In genomic region chr2:17698161-17699087, GRCm38 (mm10) we compare ENCODE assay signal across 15 mouse cellular contexts. TPM values are rescaled to one million over a fixed set of nuclear protein-coding genes. Genes with fewer than 3 reads are reported as not detected.
A peak's percentile ranks its signal among the peaks of the same experiment; 100 is the strongest.
DNase-seq lines count a peak whose midpoint lies in the region; ATAC-seq and TF ChIP-seq lines count a peak whose summit lies in the region.
"Had no signal": no experiment of that assay in that cellular context is flagged by ENCODE, and none has a peak within 500 bp of the region (broad histone marks: within the 10 kb centered on the region; RNA-seq: fewer than 3 reads in every experiment).

No protein-coding gene starts in this region.

- peak; percentile 58 for DNase-seq in embryo, embryonic 10.5 days (ENCODE audit: low spot score)
- DNase-seq in embryo, embryonic 10 days (ENCODE audit: low spot score): no peak
- peak; percentile 32 for DNase-seq in embryo, embryonic 9.5 days (ENCODE audit: extremely low spot score)
- DNase-seq in hindbrain, postnatal 0 days (ENCODE audit: low spot score): peak; percentile 52
- DNase-seq in testis, postnatal 10 days (ENCODE audit: low spot score): no peak
- DNase-seq in adrenal gland, postnatal 14 days: no peak
- DNase-seq: cerebellum, adult 8-10 months; heart, adult 2 months; kidney, adult 8-10 months; layer of hippocampus, adult 9-11 months; spleen, adult 18-20 months had no signal

- no peaks in the 10 kb centered on the region for H3K9me3 ChIP-seq in hindbrain, postnatal 0 days (ENCODE audit: low read length)
- H3K9me3 ChIP-seq in neural tube, embryonic 14.5 days (ENCODE audit: control insufficient read depth, low read length): no peaks in the 10 kb centered on the region
- H3K9me3 ChIP-seq: G1E had no signal

- no peaks in the 10 kb centered on the region for H3K27me3 ChIP-seq in hindbrain, postnatal 0 days (ENCODE audit: insufficient read depth, low read length)
- H3K27me3 ChIP-seq in neural tube, embryonic 14.5 days (ENCODE audit: control insufficient read depth, insufficient read depth, low read length): no peaks in the 10 kb centered on the region

- no peak overlapping the region for H3K27ac ChIP-seq in hindbrain, postnatal 0 days
- no peak overlapping the region for H3K27ac ChIP-seq in neural tube, embryonic 14.5 days (ENCODE audit: low read depth, low read length)
- H3K27ac ChIP-seq: heart, adult 2 months; liver, embryonic 14.5 days had no signal

- H3K9ac ChIP-seq in hindbrain, postnatal 0 days (replicated peaks; ENCODE audit: low read length): no peak overlapping the region
- no peak overlapping the region for H3K9ac ChIP-seq in neural tube, embryonic 14.5 days (replicated peaks; ENCODE audit: low read depth, low read length)
- H3K9ac ChIP-seq: liver, embryonic 14.5 days had no signal

- no peaks in the 10 kb centered on the region for H3K36me3 ChIP-seq in hindbrain, postnatal 0 days (ENCODE audit: insufficient read depth, low read length)
- H3K36me3 ChIP-seq in neural tube, embryonic 14.5 days (ENCODE audit: control insufficient read depth, insufficient read depth, low read length): no peaks in the 10 kb centered on the region
- H3K36me3 ChIP-seq: G1E had no signal

- peak; percentile 84 for ATAC-seq in hindbrain, postnatal 0 days
- peak; percentile 77; the same call in 1 of the 2 replicates for ATAC-seq in neural tube, embryonic 14.5 days (ENCODE audit: low read depth)
- no peak for ATAC-seq in erythroblast, adult 5-6 weeks (replicated peaks; ENCODE audit: low FRiP score, poor library complexity, severe bottlenecking)

- 33% methylated on average over 4 of the region's 4 CpGs for WGBS in hindbrain, postnatal 0 days
- 40% methylated on average over 4 of the region's 4 CpGs for WGBS in neural tube, embryonic 14.5 days

- no peak overlapping the region for H3K4me2 ChIP-seq in hindbrain, postnatal 0 days (ENCODE audit: low read depth, low read length)
- no peak overlapping the region for H3K4me2 ChIP-seq in neural tube, embryonic 14.5 days (ENCODE audit: low read depth, low read length)

- TF ChIP-seq CTCF in hindbrain, postnatal 0 days (IDR thresholded peaks at IDR 0.05; ENCODE audit: low read depth): no peak

- peaks cover 6% of the 10 kb centered on the region; the same call in 1 of the 2 replicates for H3K4me1 ChIP-seq in hindbrain, postnatal 0 days (ENCODE audit: insufficient read depth, low read length)
- 0 out of 2 replicates have a peak, but pooled peaks cover 2% of the 10 kb centered on the region for H3K4me1 ChIP-seq in neural tube, embryonic 14.5 days (ENCODE audit: control insufficient read depth, insufficient read depth, low read length)

- H3K4me3 ChIP-seq in hindbrain, postnatal 0 days (ENCODE audit: low read length): no peak overlapping the region
- no peak overlapping the region for H3K4me3 ChIP-seq in neural tube, embryonic 14.5 days (ENCODE audit: low read depth, low read length)
- H3K4me3 ChIP-seq: heart, adult 2 months had no signal

RNA-seq across cellular contexts. Expression of gene Nebl, which starts 32.8 kb away (rescaled TPM):
- total RNA-seq in hindbrain, postnatal 0 days (2014; rRNA removed): 23.7 and 25.8 TPM in 2 replicates
- 15.4 and 15.9 TPM in 2 replicates for polyA plus RNA-seq in hindbrain, postnatal 0 days (2015; fragmentation: Nextera tagmentation; extraction: Ambion mirVana)
- 16.3 and 16.7 TPM in 2 replicates for polyA plus RNA-seq in neural tube, embryonic 14.5 days (2014; fragmentation: Nextera tagmentation; extraction: Ambion mirVana)
- total RNA-seq in erythroblast, adult 5-6 weeks (2015; ENCODE audit: low replicate concordance): 0.38 TPM in 1 of 2 replicates, not detected in the other
- 0.42 TPM in 1 of 2 replicates, not detected in the other for total RNA-seq in erythroblast, adult 5-6 weeks (2017; ENCODE audit: low replicate concordance)
- total RNA-seq in adrenal gland, postnatal 14 days (2021): 7.3 and 10.5 TPM in 2 replicates

Comparison
In these comparisons a context has a peak if more than half of its experiments do, and no peak if none do; other contexts are left out.
1. DNase-seq: peak in embryo, embryonic 10.5 days (single experiment), embryo, embryonic 9.5 days (single experiment) and hindbrain, postnatal 0 days (single experiment); none in embryo, embryonic 10 days (single experiment), testis, postnatal 10 days (single experiment) and adrenal gland, postnatal 14 days (single experiment).